Mouse (Mus musculus): ENCODE results near the gene Serpina3b.

Serpina3b gene

DNA sequence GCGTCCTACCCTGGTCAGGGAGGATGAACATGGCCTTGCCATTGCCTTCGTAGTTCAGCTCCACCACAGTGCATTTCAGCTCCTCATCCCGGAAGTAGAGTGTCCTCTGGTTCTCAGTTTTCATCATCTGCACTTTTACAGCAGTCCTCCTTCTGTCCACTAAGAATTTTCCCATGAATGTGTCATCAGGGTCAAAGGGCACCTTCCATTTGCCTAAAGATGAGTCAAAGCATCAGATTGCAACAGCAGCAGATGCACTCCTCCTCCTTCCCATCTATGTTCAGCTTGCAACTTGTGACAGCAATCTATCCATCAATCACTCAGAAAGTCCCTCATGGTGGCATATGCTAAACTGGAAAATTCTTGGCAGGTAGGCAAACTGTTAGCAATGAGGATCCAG lies 47.8 kb downstream of the Serpina3b start:
- DNase-seq (ENCODE audit: low read depth), result no peak

DNA sequence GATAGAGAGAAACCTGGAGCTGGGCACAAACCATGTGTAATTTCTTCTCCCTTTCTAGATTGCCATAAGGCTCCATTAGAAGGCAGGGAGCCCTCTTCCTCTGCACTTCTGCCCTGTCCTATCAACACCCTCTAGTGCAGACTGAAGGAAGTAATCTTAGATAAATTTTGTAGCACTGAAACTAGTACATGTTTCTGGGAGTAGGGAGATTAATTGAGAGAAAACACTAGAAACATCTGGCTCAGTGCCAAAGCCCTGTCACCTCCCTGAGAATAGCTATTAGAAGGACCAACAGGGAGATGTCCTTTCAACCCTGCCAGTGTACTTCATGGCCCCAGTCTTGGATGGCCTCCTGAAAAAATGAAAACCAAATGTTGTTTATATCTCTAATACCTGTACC lies 50.8 kb downstream of the Serpina3b start:
- no peak for DNase-seq (ENCODE audit: low read depth)

DNA sequence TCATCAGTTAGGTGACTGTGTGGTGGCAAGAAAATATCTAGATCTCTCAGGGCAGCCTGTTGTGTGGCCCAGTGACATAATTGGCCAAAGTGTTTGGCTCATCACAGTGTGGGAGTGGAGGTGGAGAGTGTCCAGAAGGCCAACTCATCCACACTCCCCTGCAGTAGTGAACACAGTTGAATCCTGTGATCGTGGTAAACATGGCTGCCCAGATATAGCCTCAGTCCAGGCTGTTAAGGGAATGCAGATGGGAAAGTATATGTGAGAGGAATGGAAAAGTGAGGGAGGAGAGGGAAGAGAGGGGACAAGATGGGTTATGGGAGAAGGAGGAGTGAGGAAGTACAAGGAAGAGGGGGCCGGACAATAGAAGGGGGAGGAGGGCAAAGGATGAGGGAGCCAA lies 51.2 kb downstream of the Serpina3b start:
- DNase-seq (ENCODE audit: low read depth), result no peak

DNA sequence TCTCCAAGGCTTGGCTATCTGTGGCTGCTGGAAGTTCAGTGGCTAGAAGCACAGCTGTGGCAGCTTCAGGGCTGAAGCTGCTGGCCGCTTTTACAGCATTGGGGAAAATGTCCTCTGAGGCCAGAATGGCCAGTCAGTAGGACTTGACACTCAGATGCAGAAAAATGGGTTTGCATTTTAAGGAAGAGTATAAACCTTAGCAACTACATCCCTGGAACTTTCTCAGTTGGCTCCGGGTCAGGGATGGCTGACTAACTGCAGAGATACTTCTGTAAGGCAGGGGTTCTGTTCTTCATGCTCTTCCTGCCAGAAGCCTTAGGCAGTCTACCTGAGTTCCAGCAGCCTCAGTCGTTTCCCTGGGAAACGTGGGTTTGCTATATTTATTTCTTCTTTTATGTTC lies 57.2 kb downstream of the Serpina3b start:
- no peak for DNase-seq (ENCODE audit: low read depth)

DNA sequence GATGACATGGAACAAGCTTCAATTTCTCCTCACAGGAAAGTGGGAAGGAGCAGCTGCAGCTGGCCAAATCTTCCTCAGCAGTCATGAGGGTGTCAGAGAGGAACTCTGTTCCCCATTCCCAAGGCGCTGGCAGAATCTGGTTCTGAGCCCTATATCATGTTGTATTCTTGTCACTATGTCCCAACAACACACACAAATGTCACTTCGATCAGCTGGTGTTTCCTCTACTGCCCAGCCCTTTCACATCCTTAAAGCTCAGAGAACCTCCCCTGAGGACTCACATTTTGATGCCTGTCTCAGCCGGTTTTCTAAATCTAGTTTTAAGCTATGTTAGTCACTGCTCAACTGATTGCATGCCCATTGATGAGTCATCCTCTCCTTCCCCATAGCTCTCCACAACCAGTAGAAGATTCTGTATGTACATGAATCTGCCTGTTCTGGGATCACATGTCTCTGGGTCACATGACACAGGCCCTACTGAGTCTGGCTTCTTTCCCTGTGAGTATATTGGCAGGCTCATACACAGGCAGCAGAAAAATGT lies 58.3 kb downstream of the Serpina3b start:
- no peak for DNase-seq (ENCODE audit: low read depth)
